Mouse (Mus musculus) kidney, adult 2 months (tissue): ENCODE results near the gene Ccdc63.
A peak's percentile ranks its signal among the peaks of the same experiment; 100 is the strongest.

Experiments
- CTCF ChIP-seq: fragments of 200-500 bp; conservative IDR thresholded peaks from 2 replicates; pipeline ENCODE4 v1.5.1; 2011; ENCODE audit warnings: low read depth, mild to moderate bottlenecking, control low read depth, low read length, moderate library complexity, mixed read lengths; ENCODE audit not compliant: insufficient read depth, insufficient read length
- POLR2A ChIP-seq: fragments of 200-500 bp; IDR thresholded peaks from one replicate; pipeline ENCODE4 v1.6.1; 2011; ENCODE audit warnings: low read depth, low read length, control low read depth

DNA sequence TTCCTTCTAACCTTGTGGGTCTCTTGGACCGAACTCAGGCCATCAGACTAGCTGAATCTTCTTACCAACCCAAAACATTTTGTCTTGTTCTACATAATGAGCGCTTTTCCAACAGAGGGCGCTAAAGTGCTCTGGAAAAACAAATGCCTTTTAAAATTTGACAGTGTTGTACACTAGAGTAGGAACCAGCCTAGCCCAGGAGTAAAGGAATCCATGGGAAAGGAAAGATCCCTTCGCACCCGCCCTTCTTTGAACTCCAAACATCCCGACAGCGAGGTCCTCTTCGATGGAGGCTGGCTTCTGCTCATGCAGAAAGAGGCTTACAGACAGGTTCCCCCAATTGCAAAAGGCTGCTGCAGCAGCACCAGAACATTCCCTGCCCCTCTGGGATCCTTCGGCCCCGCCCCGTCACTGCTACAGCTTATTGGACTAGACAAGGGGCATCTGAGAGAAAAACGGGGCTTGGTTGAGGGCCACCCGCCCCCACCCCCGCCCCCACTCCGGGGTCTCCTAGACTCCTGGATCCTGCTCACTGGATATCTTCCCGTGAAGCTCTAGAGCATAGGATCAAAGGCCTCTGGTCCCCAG, 11.5 kb downstream of the Ccdc63 start:
- TF ChIP-seq CTCF (0 out of 2 replicates have a peak, but pooled peaks have one; percentile 9), POLR2A (no peak)
